Mouse (Mus musculus) hindbrain, embryonic 11.5 days (tissue): ENCODE results near the gene Mapk8ip1. TPM values are rescaled to one million over a fixed set of nuclear protein-coding genes. Genes with fewer than 3 reads are reported as not detected.
"Not testable (repeated sequence)": the region's sequence is repeated elsewhere in the genome, so short reads cannot be mapped to it uniquely, and the experiment has no call there.

Source experiments
- ATAC-seq: fragments of 200-750 bp; cut with Nextera tagmentation; 2 replicates; pipeline ENCODE4 v1.8.0; 2017; ENCODE audit warnings: mild to moderate bottlenecking, moderate TSS enrichment, moderate library complexity; ENCODE audit not compliant: low FRiP score
- DNase-seq: peaks from one replicate; pipeline ENCODE4 v3.0.0-alpha.2; 2015; ENCODE audit warnings: low spot score
- H3K27ac ChIP-seq: fragments of 300-500 bp; sonication (generic); 2 replicates; pipeline ENCODE4 v1.5.1; 2014; ENCODE audit warnings: mild to moderate bottlenecking, low read depth, low read length
- H3K27me3 ChIP-seq: fragments of 300-500 bp; sonication (generic); 2 replicates; pipeline ENCODE4 v1.6.1; 2014; ENCODE audit warnings: mild to moderate bottlenecking, low read length, moderate library complexity, mixed read lengths; ENCODE audit not compliant: control insufficient read depth, insufficient read depth
- H3K36me3 ChIP-seq: fragments of 300-500 bp; sonication (generic); 2 replicates; pipeline ENCODE4 v1.6.1; 2014; ENCODE audit warnings: mild to moderate bottlenecking, low read length, moderate library complexity, mixed read lengths; ENCODE audit not compliant: control insufficient read depth, insufficient read depth
- H3K4me1 ChIP-seq: fragments of 300-500 bp; sonication (generic); replicated peaks from 2 replicates; pipeline ENCODE4 v1.6.1; 2014; ENCODE audit warnings: low read length, mixed read lengths; ENCODE audit not compliant: control insufficient read depth, insufficient read depth
- H3K4me2 ChIP-seq: fragments of 300-500 bp; sonication (generic); replicated peaks from 2 replicates; pipeline ENCODE4 v1.6.1; 2014; ENCODE audit warnings: mild to moderate bottlenecking, low read depth, low read length
- H3K4me3 ChIP-seq: fragments of 300-500 bp; sonication (generic); 2 replicates; pipeline ENCODE4 v1.5.1; 2014; ENCODE audit warnings: low read depth, low read length
- H3K9ac ChIP-seq: fragments of 300-500 bp; sonication (generic); 2 replicates; pipeline ENCODE4 v1.6.1; 2014; ENCODE audit warnings: low read depth, low read length
- H3K9me3 ChIP-seq: fragments of 300-500 bp; sonication (generic); 2 replicates; pipeline ENCODE4 v1.6.1; 2016; ENCODE audit warnings: low read length; ENCODE audit not compliant: control insufficient read depth
- WGBS: fragments of 180-500 bp; shearing (Covaris S2); extraction: QIAGEN DNeasy Blood & Tissue Kit; methylation state at CpG from one replicate; pipeline ENCODE4 v1.1.7; 2014; 5-methylcytosine and 5-hydroxymethylcytosine counted together
- polyA plus RNA-seq: library from polyadenylated mRNA; unstranded; fragments of >200 nt; fragmentation: Nextera tagmentation; extraction: Ambion mirVana; gene quantifications from 2 replicates; pipeline ENCODE4 v1.2.1, GENCODE M21; 2014

Mapk8ip1 gene
- polyA plus RNA-seq, 1 experiment from 2014 or later: 33.3 TPM

GRCm38 (mm10) chr2:92400682-92401081 lies 381 bp downstream of the Mapk8ip1 start:
- under 1% methylated on average over 19 of the region's 22 CpGs for WGBS
- H3K27ac ChIP-seq: peak overlapping the region; percentile 37
- H3K4me3 ChIP-seq: peak overlapping the region; percentile 63
- ATAC-seq: peak; percentile 24; the same call in 1 of the 2 replicates
- H3K36me3 ChIP-seq: no peaks in the 10 kb centered on the region
- H3K4me1 ChIP-seq: peaks cover 14% of the 10 kb centered on the region
- H3K9me3 ChIP-seq: no peaks in the 10 kb centered on the region
- H3K9ac ChIP-seq: peak overlapping the region; percentile 86
- peak; percentile 30 for DNase-seq
- H3K4me2 ChIP-seq: peak overlapping the region; percentile 93
- no peaks in the 10 kb centered on the region for H3K27me3 ChIP-seq

GRCm38 (mm10) chr2:92399877-92400276 lies 1.2 kb downstream of the Mapk8ip1 start:
- Histone ChIP-seq H3K4me1 (0 out of 2 replicates have a peak, but pooled peaks cover 11% of the 10 kb centered on the region), H3K4me3 (peak overlapping the region; percentile 63; the same call in 1 of the 2 replicates), H3K4me2 (peak overlapping the region; percentile 93)
- 47% methylated on average over 3 of the region's 4 CpGs for WGBS
- H3K36me3 ChIP-seq, H3K9me3 ChIP-seq, H3K9ac ChIP-seq, H3K27ac ChIP-seq, ATAC-seq, H3K27me3 ChIP-seq: not testable (repeated sequence)
- peak; percentile 34 for DNase-seq

GRCm38 (mm10) chr2:92397436-92397835 lies 3.6 kb downstream of the Mapk8ip1 start:
- WGBS: 95% methylated on average over 1 of the region's 1 CpGs
- Histone ChIP-seq H3K27me3 (no peaks in the 10 kb centered on the region), H3K9ac (no peak overlapping the region), H3K4me2 (no peak overlapping the region), H3K4me1 (peaks cover 23% of the 10 kb centered on the region), H3K9me3 (no peaks in the 10 kb centered on the region), H3K36me3 (no peaks in the 10 kb centered on the region), H3K27ac (peak overlapping the region; percentile 33; the same call in 1 of the 2 replicates), H3K4me3 (no peak overlapping the region)
- no peak for ATAC-seq
- DNase-seq: no peak

GRCm38 (mm10) chr2:92395535-92395934 lies 5.5 kb downstream of the Mapk8ip1 start:
- ATAC-seq (no peak), DNase-seq (no peak)
- H3K9me3 ChIP-seq: no peaks in the 10 kb centered on the region
- H3K4me2 ChIP-seq: no peak overlapping the region
- WGBS: 86% methylated on average over 3 of the region's 3 CpGs
- H3K36me3 ChIP-seq: no peaks in the 10 kb centered on the region
- no peak overlapping the region for H3K27ac ChIP-seq
- H3K4me1 ChIP-seq: peaks cover 33% of the 10 kb centered on the region
- H3K4me3 ChIP-seq: no peak overlapping the region
- no peak overlapping the region for H3K9ac ChIP-seq
- no peaks in the 10 kb centered on the region for H3K27me3 ChIP-seq

- H3K4me3 ChIP-seq: peak overlapping the region; percentile 32
- H3K9me3 ChIP-seq: no peaks in the 10 kb centered on the region
- no peaks in the 10 kb centered on the region for H3K27me3 ChIP-seq
- 4% methylated on average over 26 of the region's 26 CpGs for WGBS
- DNase-seq (peak; percentile 72), ATAC-seq (peak; percentile 9; the same call in 1 of the 2 replicates)
- H3K4me2 ChIP-seq: peak overlapping the region; percentile 49
- H3K27ac ChIP-seq: peak overlapping the region; percentile 95
- H3K9ac ChIP-seq: peak overlapping the region; percentile 54
- H3K36me3 ChIP-seq: no peaks in the 10 kb centered on the region
- H3K4me1 ChIP-seq: peaks cover 41% of the 10 kb centered on the region
Measured at GRCm38 (mm10) chr2:92392318-92393264, 8.5 kb downstream of the Mapk8ip1 start.

GRCm38 (mm10) chr2:92391703-92392317 lies 9.3 kb downstream of the Mapk8ip1 start:
- Histone ChIP-seq H3K4me3 (peak overlapping the region; percentile 32), H3K36me3 (no peaks in the 10 kb centered on the region), H3K4me2 (peak overlapping the region; percentile 49), H3K4me1 (peaks cover 37% of the 10 kb centered on the region), H3K27me3 (no peaks in the 10 kb centered on the region), H3K9ac (peak overlapping the region; percentile 54), H3K27ac (peak overlapping the region; percentile 95), H3K9me3 (no peaks in the 10 kb centered on the region)
- 24% methylated on average over 11 of the region's 11 CpGs for WGBS
- DNase-seq: no peak
- 0 out of 2 replicates have a peak, but pooled peaks have one; percentile 2 for ATAC-seq

GRCm38 (mm10) chr2:92391116-92391515 lies 9.9 kb downstream of the Mapk8ip1 start:
- Histone ChIP-seq H3K9ac (peak overlapping the region; percentile 54; the same call in 1 of the 2 replicates), H3K4me3 (peak overlapping the region; percentile 32), H3K27ac (peak overlapping the region; percentile 95; the same call in 1 of the 2 replicates)

GRCm38 (mm10) chr2:92390206-92390930 lies 10.7 kb downstream of the Mapk8ip1 start:
- Histone ChIP-seq H3K4me1 (peaks cover 37% of the 10 kb centered on the region), H3K9me3 (no peaks in the 10 kb centered on the region), H3K27me3 (no peaks in the 10 kb centered on the region), H3K36me3 (0 out of 2 replicates have a peak, but pooled peaks cover 8% of the 10 kb centered on the region), H3K27ac (peak overlapping the region; percentile 70), H3K4me2 (no peak overlapping the region; the same call in 1 of the 2 replicates), H3K9ac (0 out of 2 replicates have a peak overlapping the region, but pooled peaks have one; percentile 1), H3K4me3 (no peak overlapping the region)
- DNase-seq: no peak
- 87% methylated on average over 6 of the region's 6 CpGs for WGBS
- ATAC-seq: no peak

More at GRCm38 (mm10) chr2:92391116-92391515, 9.9 kb downstream of the Mapk8ip1 start:
- DNase-seq (no peak), ATAC-seq (no peak)
- no peaks in the 10 kb centered on the region for H3K9me3 ChIP-seq
- 89% methylated on average over 8 of the region's 8 CpGs for WGBS
- peak overlapping the region; percentile 49 for H3K4me2 ChIP-seq
- H3K4me1 ChIP-seq: peaks cover 37% of the 10 kb centered on the region
- no peaks in the 10 kb centered on the region for H3K27me3 ChIP-seq
- 0 out of 2 replicates have a peak, but pooled peaks cover 3% of the 10 kb centered on the region for H3K36me3 ChIP-seq
